Mouse (Mus musculus) lung, postnatal 0 days (tissue): ENCODE results near the gene Miga1. TPM values are rescaled to one million over a fixed set of nuclear protein-coding genes. Genes with fewer than 3 reads are reported as not detected.
"Not testable (repeated sequence)": the region's sequence is repeated elsewhere in the genome, so short reads cannot be mapped to it uniquely, and the experiment has no call there.

Experiments
- ATAC-seq: fragments of 200-750 bp; cut with Nextera tagmentation; 2 replicates; pipeline ENCODE4 v1.8.0; 2017; ENCODE audit warnings: moderate library complexity
- DNase-seq: peaks from one replicate; pipeline ENCODE4 v3.0.0-alpha.2; 2016; ENCODE audit warnings: low spot score
- H3K27ac ChIP-seq: fragments of 300-500 bp; sonication (generic); 2 replicates; pipeline ENCODE4 v1.5.1; 2014; ENCODE audit warnings: antibody characterized with exemption, mild to moderate bottlenecking, low read length, mixed read lengths
- H3K27me3 ChIP-seq: fragments of 300-500 bp; sonication (generic); replicated peaks from 2 replicates; pipeline ENCODE4 v1.6.1; 2014; ENCODE audit warnings: low read length, mixed read lengths; ENCODE audit not compliant: insufficient read depth
- H3K36me3 ChIP-seq: fragments of 300-500 bp; sonication (generic); 2 replicates; pipeline ENCODE4 v1.6.1; 2014; ENCODE audit warnings: low read length, mixed read lengths; ENCODE audit not compliant: insufficient read depth
- H3K4me1 ChIP-seq: fragments of 300-500 bp; sonication (generic); 2 replicates; pipeline ENCODE4 v1.6.1; 2014; ENCODE audit warnings: antibody characterized with exemption, low read depth, low read length, mixed read lengths; ENCODE audit not compliant: insufficient read depth
- H3K4me2 ChIP-seq: fragments of 300-500 bp; sonication (generic); replicated peaks from 2 replicates; pipeline ENCODE4 v1.6.1; 2014; ENCODE audit warnings: low read depth, mild to moderate bottlenecking, low read length, moderate library complexity, mixed read lengths
- H3K4me3 ChIP-seq: fragments of 300-500 bp; sonication (generic); 2 replicates; pipeline ENCODE4 v1.5.1; 2014; ENCODE audit warnings: low read depth, low read length
- H3K9ac ChIP-seq: fragments of 300-500 bp; sonication (generic); replicated peaks from 2 replicates; pipeline ENCODE4 v1.6.1; 2014; ENCODE audit warnings: low read depth, mild to moderate bottlenecking
- H3K9me3 ChIP-seq: fragments of 300-500 bp; sonication (generic); 2 replicates; pipeline ENCODE4 v1.6.1; 2016; ENCODE audit warnings: low read length, mixed read lengths
- CTCF ChIP-seq: IDR thresholded peaks from 2 replicates; pipeline ENCODE4 v1.5.1; 2016; ENCODE audit warnings: antibody characterized with exemption, mild to moderate bottlenecking
- EP300 ChIP-seq: IDR thresholded peaks from 2 replicates; pipeline ENCODE4 v1.6.1; 2016; ENCODE audit warnings: antibody characterized with exemption, mild to moderate bottlenecking, control low read depth
- WGBS: fragments of 180-500 bp; shearing (Covaris S2); extraction: QIAGEN DNeasy Blood & Tissue Kit; methylation state at CpG from one replicate; pipeline ENCODE4 v1.1.7; 2014; 5-methylcytosine and 5-hydroxymethylcytosine counted together
- polyA plus RNA-seq: library from polyadenylated mRNA; unstranded; fragments of >200 nt; fragmentation: Nextera tagmentation; extraction: Ambion mirVana; gene quantifications from 2 replicates; pipeline ENCODE4 v1.2.1, GENCODE M21; 2015

The Miga1 gene
- polyA plus RNA-seq, 1 experiment from 2014 or later: 10.0 TPM

GRCm38 (mm10) chr3:152264374-152264773 lies 75.8 kb downstream of the Miga1 start:
- H3K27me3 ChIP-seq: no peaks in the 10 kb centered on the region
- H3K9ac ChIP-seq: peak overlapping the region; percentile 29; the same call in 1 of the 2 replicates
- peak overlapping the region; percentile 49 for H3K4me3 ChIP-seq
- H3K36me3 ChIP-seq: no peaks in the 10 kb centered on the region
- H3K4me2 ChIP-seq: peak overlapping the region; percentile 83
- WGBS: 37% methylated on average over 10 of the region's 10 CpGs
- ATAC-seq: no peak
- TF ChIP-seq CTCF: no peak
- no peak for TF ChIP-seq EP300
- no peaks in the 10 kb centered on the region; the same call in 1 of the 2 replicates for H3K4me1 ChIP-seq
- no peaks in the 10 kb centered on the region for H3K9me3 ChIP-seq
- peak overlapping the region; percentile 83; the same call in 1 of the 2 replicates for H3K27ac ChIP-seq
- DNase-seq: no peak

GRCm38 (mm10) chr3:152261948-152262347 lies 78.3 kb downstream of the Miga1 start:
- H3K9ac ChIP-seq: no peak overlapping the region
- H3K4me2 ChIP-seq: peak overlapping the region; percentile 32; the same call in 1 of the 2 replicates
- H3K36me3 ChIP-seq: no peaks in the 10 kb centered on the region
- ATAC-seq (peak; percentile 11; the same call in 1 of the 2 replicates), DNase-seq (peak; percentile 46)
- no peak for TF ChIP-seq EP300
- TF ChIP-seq CTCF: no peak
- no peaks in the 10 kb centered on the region for H3K27me3 ChIP-seq
- no peaks in the 10 kb centered on the region for H3K9me3 ChIP-seq
- H3K4me3 ChIP-seq: no peak overlapping the region
- H3K4me1 ChIP-seq: no peaks in the 10 kb centered on the region; the same call in 1 of the 2 replicates
- 8% methylated on average over 8 of the region's 8 CpGs for WGBS
- peak overlapping the region; percentile 45 for H3K27ac ChIP-seq

GRCm38 (mm10) chr3:152261436-152261835 lies 78.8 kb downstream of the Miga1 start:
- no peak for TF ChIP-seq EP300
- TF ChIP-seq CTCF: no peak
- Histone ChIP-seq H3K4me1 (no peaks in the 10 kb centered on the region; the same call in 1 of the 2 replicates), H3K9ac (no peak overlapping the region), H3K27ac (no peak overlapping the region), H3K9me3 (no peaks in the 10 kb centered on the region), H3K36me3 (no peaks in the 10 kb centered on the region), H3K27me3 (no peaks in the 10 kb centered on the region), H3K4me2 (no peak overlapping the region), H3K4me3 (no peak overlapping the region)
- DNase-seq (no peak), ATAC-seq (no peak)
- WGBS: 35% methylated on average over 8 of the region's 8 CpGs

DNA sequence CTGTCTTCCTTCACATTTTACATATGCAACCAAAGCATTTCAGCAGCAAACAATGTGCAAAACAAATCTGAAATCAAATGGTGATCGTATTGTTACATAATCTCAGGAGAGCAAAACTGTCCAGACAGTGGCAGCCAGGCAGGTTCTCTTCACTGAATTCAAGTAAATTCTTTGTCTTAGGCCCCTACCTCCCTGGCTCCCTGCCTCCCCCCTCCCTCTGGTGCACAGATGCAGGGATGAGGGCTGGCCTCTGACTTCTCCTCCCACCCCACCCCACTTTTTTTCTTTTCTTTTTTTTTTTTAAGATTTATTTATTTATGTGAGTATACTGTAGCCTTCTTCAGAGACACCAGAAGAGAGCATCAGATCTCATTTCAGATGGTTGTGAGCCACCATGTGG lies 79.8 kb downstream of the Miga1 start:
- no peak for TF ChIP-seq EP300
- TF ChIP-seq CTCF: no peak
- H3K27me3 ChIP-seq: no peaks in the 10 kb centered on the region
- H3K9me3 ChIP-seq: no peaks in the 10 kb centered on the region
- H3K4me1 ChIP-seq: no peaks in the 10 kb centered on the region; the same call in 1 of the 2 replicates
- DNase-seq (no peak), ATAC-seq (no peak)
- no peak overlapping the region for H3K27ac ChIP-seq
- H3K9ac ChIP-seq: no peak overlapping the region
- 81% methylated on average over 1 of the region's 1 CpGs for WGBS
- no peaks in the 10 kb centered on the region for H3K36me3 ChIP-seq
- no peak overlapping the region for H3K4me3 ChIP-seq
- H3K4me2 ChIP-seq: no peak overlapping the region

DNA sequence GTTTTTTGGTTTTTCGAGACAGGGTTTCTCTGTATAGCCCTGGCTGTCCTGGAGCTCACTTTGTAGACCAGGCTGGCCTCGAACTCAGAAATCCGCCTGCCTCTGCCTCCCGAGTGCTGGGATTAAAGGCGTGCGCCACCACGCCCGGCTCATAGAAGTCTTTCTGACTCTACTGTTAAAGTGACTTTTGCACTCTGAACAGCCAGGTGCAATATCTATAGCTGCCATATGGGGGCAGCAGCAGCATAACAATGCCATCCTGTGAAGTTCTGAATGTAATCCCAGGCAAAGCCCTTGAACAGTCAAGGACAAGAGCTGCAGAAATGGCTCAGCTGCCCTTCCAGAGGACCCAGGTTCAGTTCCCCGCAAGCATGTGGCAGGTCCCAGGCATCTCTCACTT lies 80.8 kb downstream of the Miga1 start:
- DNase-seq (peak; percentile 90), ATAC-seq (peak; percentile 69)
- not testable (repeated sequence) for H3K27me3 ChIP-seq, H3K9me3 ChIP-seq, H3K4me1 ChIP-seq, H3K27ac ChIP-seq, H3K4me3 ChIP-seq, H3K36me3 ChIP-seq, H3K4me2 ChIP-seq, H3K9ac ChIP-seq
- 34% methylated on average over 6 of the region's 9 CpGs for WGBS
- peak; percentile 93 for TF ChIP-seq CTCF

- no peaks in the 10 kb centered on the region; the same call in 1 of the 2 replicates for H3K4me1 ChIP-seq
- no peaks in the 10 kb centered on the region for H3K9me3 ChIP-seq
- no peak overlapping the region for H3K9ac ChIP-seq
- DNase-seq (no peak), ATAC-seq (no peak)
- H3K36me3 ChIP-seq: no peaks in the 10 kb centered on the region
- no peak overlapping the region for H3K27ac ChIP-seq
- no peak overlapping the region for H3K4me3 ChIP-seq
- WGBS: 86% methylated on average over 3 of the region's 3 CpGs
- no peak for TF ChIP-seq CTCF
- no peak for TF ChIP-seq EP300
- no peaks in the 10 kb centered on the region for H3K27me3 ChIP-seq
- H3K4me2 ChIP-seq: no peak overlapping the region
These were observed 82.7 kb downstream of the Miga1 start for GRCm38 (mm10) chr3:152257528-152257927.

DNA sequence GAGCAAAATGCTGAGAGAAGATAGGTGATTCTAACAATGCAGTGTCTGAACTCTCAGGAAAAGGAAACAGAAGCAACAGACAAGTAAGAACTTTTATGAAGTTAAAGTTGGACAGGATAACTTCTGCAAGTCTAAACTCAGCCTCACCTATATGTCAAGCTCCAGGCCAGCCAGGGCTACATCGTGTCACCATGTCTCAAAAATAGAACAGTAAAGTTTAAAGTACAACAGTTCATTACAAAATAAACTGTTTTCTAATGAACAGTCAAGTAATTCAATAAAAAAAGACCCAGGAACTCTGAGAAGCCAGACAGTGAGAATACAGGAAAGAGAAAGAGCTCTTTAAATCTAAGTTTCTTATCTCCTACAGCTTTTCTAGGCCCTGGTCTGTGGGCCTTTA lies 89.7 kb downstream of the Miga1 start:
- TF ChIP-seq CTCF (no peak), EP300 (no peak)
- DNase-seq (no peak), ATAC-seq (no peak)
- no peaks in the 10 kb centered on the region for H3K27me3 ChIP-seq
- no peaks in the 10 kb centered on the region for H3K36me3 ChIP-seq
- no peak overlapping the region for H3K27ac ChIP-seq
- no peaks in the 10 kb centered on the region for H3K4me1 ChIP-seq
- WGBS: 67% methylated on average over 1 of the region's 1 CpGs
- no peak overlapping the region for H3K9ac ChIP-seq
- no peak overlapping the region for H3K4me3 ChIP-seq
- no peak overlapping the region for H3K4me2 ChIP-seq
- H3K9me3 ChIP-seq: no peaks in the 10 kb centered on the region
